Mouse (Mus musculus) erythroblast, embryonic 14.5 days (primary cell): ENCODE results near the gene Tmem161a. TPM values are rescaled to one million over a fixed set of nuclear protein-coding genes. Genes with fewer than 3 reads are reported as not detected.
A peak's percentile ranks its signal among the peaks of the same experiment; 100 is the strongest.

Experiments used
- H3K27me3 ChIP-seq: 2 replicates; pipeline ENCODE4 v1.6.1; 2012; ENCODE audit warnings: inconsistent platforms; ENCODE audit not compliant: control insufficient read depth
- H3K36me3 ChIP-seq: 2 replicates; pipeline ENCODE4 v1.6.1; 2012; ENCODE audit warnings: mild to moderate bottlenecking, inconsistent platforms; ENCODE audit not compliant: control insufficient read depth
- H3K4me1 ChIP-seq: 2 replicates; pipeline ENCODE4 v1.6.1; 2012; ENCODE audit warnings: inconsistent platforms; ENCODE audit not compliant: control insufficient read depth
- H3K4me3 ChIP-seq: replicated peaks from 2 replicates; pipeline ENCODE3; 2012; ENCODE audit warnings: moderate library complexity, mild to moderate bottlenecking, inconsistent platforms
- H3K9me3 ChIP-seq: 2 replicates; pipeline ENCODE4 v1.6.1; 2012; ENCODE audit warnings: low read length, inconsistent platforms, mixed read lengths; ENCODE audit not compliant: control insufficient read depth
- GATA1 ChIP-seq: IDR thresholded peaks from 2 replicates; pipeline ENCODE4 v1.6.1; 2012; ENCODE audit warnings: low read length, inconsistent platforms, mixed read lengths
- TAL1 ChIP-seq: IDR thresholded peaks from 3 replicates; pipeline ENCODE4 v1.6.1; 2012; ENCODE audit warnings: low read length, inconsistent platforms, mixed read lengths
- polyA plus RNA-seq: library from polyadenylated mRNA; stranded (reverse); fragments of >175 nt; gene quantifications from 2 replicates; pipeline ENCODE4 v1.2.3, GENCODE M21; 2012

Tmem161a gene
- polyA plus RNA-seq, 1 experiment: 11.2 TPM

GRCm38 (mm10) chr8:70197603-70198002 is 25.4 kb downstream of the Tmem161a start:
- no peak overlapping the region for H3K4me3 ChIP-seq
- no peaks in the 10 kb centered on the region for H3K9me3 ChIP-seq
- peaks cover 76% of the 10 kb centered on the region for H3K36me3 ChIP-seq
- no peaks in the 10 kb centered on the region for H3K27me3 ChIP-seq
- TF ChIP-seq GATA1 (no peak), TAL1 (no peak)
- H3K4me1 ChIP-seq: peaks cover 65% of the 10 kb centered on the region

GRCm38 (mm10) chr8:70200098-70200681 is 28.0 kb downstream of the Tmem161a start:
- H3K27me3 ChIP-seq: no peaks in the 10 kb centered on the region
- peaks cover 82% of the 10 kb centered on the region for H3K4me1 ChIP-seq
- no peaks in the 10 kb centered on the region for H3K9me3 ChIP-seq
- peaks cover 73% of the 10 kb centered on the region for H3K36me3 ChIP-seq
- peak overlapping the region; percentile 26 for H3K4me3 ChIP-seq
- no peak for TF ChIP-seq GATA1
- TF ChIP-seq TAL1: no peak

GRCm38 (mm10) chr8:70201417-70201816 is 29.3 kb downstream of the Tmem161a start:
- Histone ChIP-seq H3K9me3 (no peaks in the 10 kb centered on the region), H3K4me3 (peak overlapping the region; percentile 53), H3K27me3 (no peaks in the 10 kb centered on the region), H3K36me3 (peaks cover 66% of the 10 kb centered on the region), H3K4me1 (peaks cover 76% of the 10 kb centered on the region)
- peak; percentile 92 for TF ChIP-seq GATA1
- TF ChIP-seq TAL1: peak; percentile 93

GRCm38 (mm10) chr8:70203072-70203471 is 30.9 kb downstream of the Tmem161a start:
- H3K27me3 ChIP-seq: no peaks in the 10 kb centered on the region
- no peak for TF ChIP-seq GATA1
- no peak for TF ChIP-seq TAL1
- no peak overlapping the region for H3K4me3 ChIP-seq
- H3K4me1 ChIP-seq: peaks cover 81% of the 10 kb centered on the region
- H3K9me3 ChIP-seq: no peaks in the 10 kb centered on the region
- peaks cover 70% of the 10 kb centered on the region for H3K36me3 ChIP-seq

- TF ChIP-seq GATA1: no peak
- TF ChIP-seq TAL1: no peak
- no peaks in the 10 kb centered on the region for H3K9me3 ChIP-seq
- H3K36me3 ChIP-seq: peaks cover 64% of the 10 kb centered on the region
- no peaks in the 10 kb centered on the region for H3K27me3 ChIP-seq
- H3K4me1 ChIP-seq: peaks cover 84% of the 10 kb centered on the region
- no peak overlapping the region for H3K4me3 ChIP-seq
Measured at GRCm38 (mm10) chr8:70204757-70205156, 32.6 kb downstream of the Tmem161a start.

- Histone ChIP-seq H3K36me3 (peaks cover 51% of the 10 kb centered on the region), H3K4me1 (peaks cover 77% of the 10 kb centered on the region), H3K9me3 (no peaks in the 10 kb centered on the region), H3K27me3 (no peaks in the 10 kb centered on the region), H3K4me3 (no peak overlapping the region)
- TF ChIP-seq GATA1 (no peak), TAL1 (no peak)
Measured at GRCm38 (mm10) chr8:70208130-70208529, 36.0 kb downstream of the Tmem161a start.

- TF ChIP-seq TAL1: no peak
- TF ChIP-seq GATA1: no peak
- Histone ChIP-seq H3K4me1 (peaks cover 78% of the 10 kb centered on the region), H3K36me3 (peaks cover 33% of the 10 kb centered on the region), H3K27me3 (no peaks in the 10 kb centered on the region), H3K9me3 (no peaks in the 10 kb centered on the region), H3K4me3 (peak overlapping the region; percentile 70)
Measured at GRCm38 (mm10) chr8:70210538-70210937, 38.4 kb downstream of the Tmem161a start.

GRCm38 (mm10) chr8:70211275-70211674 is 39.1 kb downstream of the Tmem161a start:
- peaks cover 78% of the 10 kb centered on the region for H3K4me1 ChIP-seq
- H3K27me3 ChIP-seq: no peaks in the 10 kb centered on the region
- peaks cover 33% of the 10 kb centered on the region for H3K36me3 ChIP-seq
- no peaks in the 10 kb centered on the region for H3K9me3 ChIP-seq
- H3K4me3 ChIP-seq: peak overlapping the region; percentile 70
- TF ChIP-seq TAL1 (no peak), GATA1 (no peak)

- TF ChIP-seq GATA1 (no peak), TAL1 (no peak)
- H3K4me3 ChIP-seq: peak overlapping the region; percentile 70
- H3K36me3 ChIP-seq: peaks cover 30% of the 10 kb centered on the region
- peaks cover 74% of the 10 kb centered on the region for H3K4me1 ChIP-seq
- H3K27me3 ChIP-seq: no peaks in the 10 kb centered on the region
- H3K9me3 ChIP-seq: no peaks in the 10 kb centered on the region
Measured at GRCm38 (mm10) chr8:70211726-70212111, 39.6 kb downstream of the Tmem161a start.
